Mouse (Mus musculus): ENCODE measurements at regions not wholly inside any gene's neighbourhood (a gene's known extent, or its start where the extent isn't known, plus 50 kb on each side); places are given as distances from the start of the nearest gene placed in this dataset.
"Not testable (repeated sequence)": the region's sequence is repeated elsewhere in the genome, so short reads cannot be mapped to it uniquely, and the experiment has no call there.

GRCm38 (mm10) chr17:66206074-66206473 lies 82.8 kb downstream of the Ddx11 start:
- DNase-seq = no peak

GRCm38 (mm10) chr17:66207653-66208497 lies 84.6 kb downstream of the Ddx11 start:
- DNase-seq = not testable (repeated sequence)

GRCm38 (mm10) chr17:66208803-66209515 lies 85.6 kb downstream of the Ddx11 start:
- DNase-seq = not testable (repeated sequence)

- DNase-seq = no peak
Observed at GRCm38 (mm10) chr17:66211561-66211960, 88.2 kb downstream of the Ddx11 start.

GRCm38 (mm10) chr17:66212616-66213015 lies 89.3 kb downstream of the Ddx11 start:
- DNase-seq = no peak

- no peak for DNase-seq
Observed at GRCm38 (mm10) chr17:66218321-66218720, 95.0 kb downstream of the Ddx11 start.

- DNase-seq = no peak
Observed at GRCm38 (mm10) chr17:66219669-66220435, 96.5 kb downstream of the Ddx11 start.

- DNase-seq = peak; percentile 90
Observed at GRCm38 (mm10) chr17:66221256-66221655, 97.9 kb downstream of the Ddx11 start.

- no peak for DNase-seq
Observed at GRCm38 (mm10) chr17:66223711-66224110, 100.4 kb downstream of the Ddx11 start.

GRCm38 (mm10) chr17:66224241-66224640 lies 100.9 kb downstream of the Ddx11 start:
- DNase-seq = no peak

GRCm38 (mm10) chr17:66232391-66232790 lies 109.1 kb downstream of the Ddx11 start:
- no peak for DNase-seq

GRCm38 (mm10) chr17:66232891-66233421 lies 109.6 kb downstream of the Ddx11 start:
- DNase-seq = peak; percentile 99

GRCm38 (mm10) chr17:66233451-66233951 lies 110.2 kb downstream of the Ddx11 start:
- peak; percentile 91 for DNase-seq

- peak; percentile 67 for DNase-seq
Observed at GRCm38 (mm10) chr17:66234432-66234831, 111.1 kb downstream of the Ddx11 start.

GRCm38 (mm10) chr17:66235096-66235805 lies 111.9 kb downstream of the Ddx11 start:
- DNase-seq = peak; percentile 98

GRCm38 (mm10) chr17:66235806-66236335 lies 112.6 kb downstream of the Ddx11 start:
- peak; percentile 56 for DNase-seq

GRCm38 (mm10) chr17:66241868-66242622 lies 118.7 kb downstream of the Ddx11 start:
- DNase-seq = no peak

GRCm38 (mm10) chr17:66244183-66244582 lies 120.9 kb downstream of the Ddx11 start:
- DNase-seq = no peak

GRCm38 (mm10) chr17:66246031-66246534 lies 122.8 kb downstream of the Ddx11 start:
- no peak for DNase-seq

GRCm38 (mm10) chr17:66251495-66251894 lies 128.2 kb downstream of the Ddx11 start:
- DNase-seq = no peak

- peak; percentile 61 for DNase-seq
Observed at GRCm38 (mm10) chr17:66252926-66253325, 129.6 kb downstream of the Ddx11 start.

Data from cerebellum, adult 9-10 months (tissue).